Mouse (Mus musculus) thymus, adult 2 months (tissue): ENCODE results near the gene Wap.

ENCODE experiments used
- CTCF ChIP-seq: fragments of 200-500 bp; IDR thresholded peaks from 2 replicates; pipeline ENCODE4 v1.5.1; 2012; ENCODE audit warnings: mild to moderate bottlenecking, control low read depth, low read length, moderate library complexity, borderline replicate concordance; ENCODE audit not compliant: control insufficient read depth, poor library complexity, insufficient read depth; ENCODE audit errors: extremely low read depth
- POLR2A ChIP-seq: fragments of 200-500 bp; IDR thresholded peaks from 2 replicates; pipeline ENCODE4 v1.6.1; 2012; ENCODE audit warnings: mild to moderate bottlenecking, low read length, control low read depth, moderate library complexity; ENCODE audit not compliant: control insufficient read depth, poor library complexity, insufficient read depth; ENCODE audit errors: extremely low read depth

DNA sequence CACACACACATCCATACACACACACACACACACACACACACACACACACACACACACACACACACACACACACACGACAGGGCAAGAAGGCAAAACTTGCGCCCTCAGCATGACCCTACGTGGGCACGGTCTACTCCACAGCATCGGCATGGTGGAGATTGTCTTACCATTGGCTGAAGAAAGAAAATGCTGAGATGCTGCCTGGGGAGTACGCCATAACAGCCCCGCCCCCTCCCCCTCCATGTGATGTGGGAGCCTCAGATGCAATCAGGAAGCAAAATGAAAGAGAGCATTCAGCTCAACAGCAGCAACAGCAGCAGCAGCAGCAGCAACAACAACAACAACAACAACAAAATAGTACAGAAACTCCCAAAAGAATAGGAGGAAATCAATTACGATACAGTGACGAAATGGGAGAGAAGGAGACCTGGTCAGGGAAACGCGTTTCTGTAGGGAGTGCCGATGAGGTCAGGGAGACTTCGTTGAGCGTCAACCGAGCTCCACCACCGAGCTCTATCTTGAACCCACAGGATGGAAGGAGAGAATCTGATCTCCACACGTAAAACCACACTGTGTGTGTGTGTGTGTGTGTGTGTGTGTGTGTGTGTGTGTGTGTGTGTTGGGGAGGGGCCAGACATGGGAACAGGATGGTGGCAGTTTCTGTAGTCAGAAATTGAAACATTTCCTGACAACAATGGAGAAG, 41.4 kb upstream of the Wap start:
- TF ChIP-seq CTCF = no peak
- no peak for TF ChIP-seq POLR2A
